Mouse (Mus musculus) megakaryocyte progenitor cell, adult 5-6 weeks (primary cell): ENCODE results near the gene Nktr. TPM values are rescaled to one million over a fixed set of nuclear protein-coding genes. Genes with fewer than 3 reads are reported as not detected.
A peak's percentile ranks its signal among the peaks of the same experiment; 100 is the strongest.

Experiments
- ATAC-seq: replicated peaks from 2 replicates; pipeline ENCODE4 v1.8.0; 2016; ENCODE audit warnings: mild to moderate bottlenecking, moderate TSS enrichment, inconsistent platforms; ENCODE audit not compliant: poor library complexity
- total RNA-seq, 2 experiments: library from RNA; stranded (forward) in 1 of 2; stranded (reverse) in 1 of 2; fragments of 157-497, 149-512 nt in 1 of 2; fragments of 200-1000 nt in 1 of 2; gene quantifications; 2 replicates each; pipeline versions ENCODE4 v1.2.3 to v1.2.4; 2015 to 2017

Nktr gene
- total RNA-seq, 2 experiments from 2014 or later, result 100.0 to 140 TPM

DNA sequence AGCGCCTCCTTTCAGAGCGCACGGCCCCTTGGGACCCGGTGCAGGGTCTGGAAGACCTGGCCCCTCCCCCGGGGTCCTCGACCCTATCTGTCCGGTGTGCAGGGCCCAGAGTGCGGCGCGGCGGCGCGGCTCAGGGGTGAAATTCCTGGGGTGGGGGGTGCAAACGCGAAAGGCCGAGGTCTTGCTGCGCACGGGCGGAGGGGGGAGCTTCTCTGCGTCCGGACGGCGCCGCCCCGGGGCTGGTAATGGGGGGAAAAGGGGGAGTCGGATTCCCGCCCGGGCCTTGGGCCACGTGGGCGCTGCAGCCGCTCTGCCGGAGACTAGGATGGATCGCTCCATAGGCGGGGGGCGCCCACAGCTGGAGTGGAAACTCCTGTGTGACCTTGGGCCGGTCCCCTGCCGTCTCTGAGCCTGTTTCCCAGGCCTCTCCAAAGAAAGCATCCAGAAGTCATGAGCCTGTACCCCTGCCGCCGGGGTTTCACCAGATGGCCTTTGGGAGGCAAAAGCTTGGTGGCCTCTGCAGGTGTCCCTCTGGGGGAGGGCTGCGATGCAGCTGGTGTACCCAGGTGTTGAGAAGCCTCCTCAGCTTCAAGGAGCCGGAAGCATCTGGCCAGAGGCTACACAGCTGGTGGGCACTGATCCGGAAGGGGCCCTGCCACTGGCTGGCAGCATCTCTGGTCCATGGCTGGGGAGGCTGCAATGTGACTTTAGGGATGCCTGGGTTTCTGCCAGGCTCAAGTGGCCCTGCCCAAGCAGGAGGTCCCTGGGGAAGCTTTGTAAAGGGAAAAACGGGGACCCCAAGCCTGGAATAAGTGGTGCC is 41.5 kb downstream of the Nktr start:
- ATAC-seq, result 0 out of 2 replicates have a peak, but pooled peaks have one; percentile 4

- no peak for ATAC-seq
Observed at GRCm38 (mm10) chr9:121761091-121761665, 42.2 kb downstream of the Nktr start.

DNA sequence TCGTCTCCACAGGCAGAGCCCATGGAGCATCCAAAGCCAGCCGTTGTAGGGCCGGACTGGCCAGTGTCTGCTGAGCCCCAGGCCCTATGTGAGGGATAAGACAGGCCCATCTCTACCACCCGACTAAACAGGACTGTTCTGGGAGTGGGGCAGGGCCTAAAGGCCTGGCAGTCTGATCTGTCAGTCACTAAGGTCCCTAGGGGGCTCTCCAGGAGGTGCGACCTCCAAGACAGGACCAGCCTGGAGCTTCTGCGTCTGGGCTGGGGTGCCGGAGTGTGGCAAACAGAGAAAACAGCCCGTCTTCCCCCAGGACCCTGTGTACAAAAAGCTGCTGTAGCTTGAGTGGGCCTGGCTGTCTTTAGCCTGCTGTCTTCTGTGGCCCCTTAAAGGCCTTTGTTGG is 42.8 kb downstream of the Nktr start:
- no peak for ATAC-seq

- no peak for ATAC-seq
Observed at GRCm38 (mm10) chr9:121762248-121762647, 43.3 kb downstream of the Nktr start.

DNA sequence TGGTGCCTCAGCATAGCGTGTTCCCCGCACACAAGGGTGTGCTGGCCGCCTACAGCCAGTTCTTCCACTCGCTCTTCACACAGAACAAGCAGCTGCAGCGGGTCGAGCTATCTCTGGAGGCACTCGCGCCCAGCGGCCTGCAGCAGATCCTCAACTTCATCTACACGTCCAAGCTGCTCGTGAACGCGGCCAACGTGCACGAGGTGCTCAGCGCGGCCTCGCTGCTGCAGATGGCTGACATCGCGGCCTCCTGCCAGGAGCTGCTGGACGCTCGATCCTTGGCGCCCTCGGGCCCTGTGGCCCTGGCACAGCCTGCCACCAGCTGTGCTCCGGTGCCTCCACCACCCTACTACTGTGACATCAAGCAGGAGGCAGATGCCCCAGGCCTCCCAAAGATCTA is 43.8 kb downstream of the Nktr start:
- no peak for ATAC-seq

DNA sequence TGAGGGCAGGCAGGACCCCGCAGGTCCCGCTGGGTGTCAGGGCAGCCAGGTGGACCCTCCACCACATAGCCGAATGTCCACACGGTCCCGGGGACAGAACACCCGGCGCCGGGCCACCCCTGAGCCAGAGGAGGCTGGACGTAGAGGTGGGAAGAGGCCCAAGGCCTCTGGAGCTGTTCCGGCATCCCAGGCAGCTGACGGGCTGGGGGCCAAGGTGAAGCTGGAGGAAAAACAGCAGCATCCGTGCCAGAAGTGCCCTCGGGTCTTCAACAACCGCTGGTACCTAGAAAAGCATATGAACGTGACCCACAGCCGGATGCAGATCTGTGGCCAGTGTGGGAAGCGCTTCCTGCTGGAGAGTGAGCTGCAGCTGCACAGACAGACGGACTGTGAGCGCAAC is 44.7 kb downstream of the Nktr start:
- no peak for ATAC-seq

- no peak for ATAC-seq
Observed at GRCm38 (mm10) chr9:121765166-121765855, 46.3 kb downstream of the Nktr start.

GRCm38 (mm10) chr9:121772412-121772811 is 53.4 kb downstream of the Nktr start:
- ATAC-seq, result no peak

DNA sequence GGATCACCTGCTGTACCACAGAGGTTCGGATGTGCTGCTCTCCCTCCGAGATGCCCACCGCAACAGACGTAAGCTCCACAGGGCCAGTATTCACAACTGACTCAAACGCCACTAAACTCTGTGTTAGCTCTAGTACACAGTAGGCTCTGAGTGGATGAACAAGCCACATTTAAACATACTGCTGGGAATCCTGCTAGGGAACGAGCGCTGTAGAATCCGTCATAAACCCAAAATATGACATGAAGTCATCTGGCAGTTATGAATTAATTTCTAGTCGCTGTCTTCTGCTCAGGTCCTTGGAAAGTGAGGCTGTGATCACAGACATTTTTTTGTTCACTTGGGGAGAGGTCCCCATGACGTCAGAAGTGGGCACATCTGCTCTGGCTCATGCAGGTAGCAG is 57.0 kb downstream of the Nktr start:
- no peak for ATAC-seq

GRCm38 (mm10) chr9:121776511-121776910 is 57.5 kb downstream of the Nktr start:
- no peak for ATAC-seq

GRCm38 (mm10) chr9:121777484-121778065 is 58.6 kb downstream of the Nktr start, which contains the start of gene Klhl40:
Klhl40 (plus strand) TSS chr9:121777607.
- peak; percentile 32 for ATAC-seq

- ATAC-seq, result peak; percentile 55
Observed at GRCm38 (mm10) chr9:121778066-121778624, 59.2 kb downstream of the Nktr start.

DNA sequence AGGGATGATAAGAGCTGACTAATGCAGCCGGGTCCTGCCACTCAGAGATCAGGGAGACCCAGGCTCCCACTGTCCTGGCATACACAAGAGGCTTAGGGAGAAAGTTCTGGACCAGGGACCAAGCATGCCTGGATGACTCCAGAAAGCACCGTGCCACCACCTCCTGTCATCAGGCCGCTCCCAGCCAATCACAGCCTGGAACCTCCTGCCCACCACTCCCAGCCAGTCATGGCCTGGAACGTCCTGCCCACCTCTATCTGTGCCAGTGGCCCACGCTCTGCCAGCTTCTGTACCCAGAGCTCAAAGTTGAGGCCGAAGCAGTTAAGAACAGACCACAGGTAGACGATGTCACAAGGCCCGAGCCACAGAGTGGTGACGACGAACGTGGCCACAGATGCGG is 65.8 kb downstream of the Nktr start:
- no peak for ATAC-seq

- no peak for ATAC-seq
Observed at GRCm38 (mm10) chr9:121785261-121785660, 66.3 kb downstream of the Nktr start.

DNA sequence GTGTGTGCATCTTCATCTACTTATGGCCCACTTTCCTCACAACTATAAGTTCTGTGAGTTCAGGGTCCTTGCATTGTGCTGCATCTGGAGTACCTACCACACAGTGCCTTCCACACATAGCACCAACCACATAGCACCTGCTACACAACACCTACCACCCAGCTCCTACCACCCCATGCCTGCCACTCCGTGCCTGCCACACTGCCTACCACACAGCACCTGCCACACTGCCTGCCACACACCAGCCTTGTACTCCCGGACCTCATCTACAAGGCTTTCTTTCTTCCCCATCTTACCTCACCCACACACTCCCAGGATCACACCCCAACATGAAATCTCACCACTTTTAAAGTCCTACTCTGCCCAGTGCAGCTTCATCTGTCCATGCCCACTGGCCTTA is 67.4 kb downstream of the Nktr start:
- ATAC-seq, result no peak

- peak; percentile 80 for ATAC-seq
Observed at GRCm38 (mm10) chr9:121791206-121791605, 72.2 kb downstream of the Nktr start.

DNA sequence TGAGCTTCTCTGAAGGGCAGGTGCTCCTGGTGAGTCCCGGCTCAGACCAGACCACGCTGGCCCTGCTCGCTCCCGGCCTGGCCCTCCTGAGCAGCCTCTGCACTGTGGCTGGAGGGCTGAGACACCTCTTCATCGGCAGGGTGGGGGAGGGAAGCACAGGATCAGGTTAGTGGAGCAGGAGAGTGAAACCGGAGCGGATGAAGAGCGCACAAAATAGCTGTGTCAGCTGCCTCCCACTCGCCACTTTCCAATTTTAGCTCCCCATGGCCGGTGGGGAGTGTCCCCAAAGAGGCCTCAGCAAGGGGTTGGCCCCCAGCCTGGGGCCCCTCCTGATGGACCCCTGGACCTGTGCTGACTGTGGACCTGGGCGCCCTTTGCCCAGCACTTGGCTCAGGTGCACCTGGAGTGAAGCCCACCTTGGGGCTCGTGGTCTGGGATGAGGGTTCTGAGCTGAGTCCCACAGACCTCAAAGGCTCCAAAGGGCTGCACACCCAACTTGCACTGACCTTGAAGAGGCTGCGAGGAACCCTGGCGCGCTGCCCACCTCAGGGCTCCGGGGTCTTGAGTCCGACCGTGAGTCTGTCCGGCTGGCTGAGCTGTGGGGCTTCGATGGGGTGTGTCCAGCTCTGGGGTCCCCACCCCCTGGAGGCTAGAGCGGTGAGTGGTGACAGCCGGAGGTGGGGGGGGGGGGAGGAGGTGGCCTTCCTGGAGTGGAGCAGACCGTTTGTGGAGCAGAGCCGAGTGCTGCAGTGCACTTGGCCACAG is 73.0 kb downstream of the Nktr start, which contains the start of gene Hhatl:
Hhatl (minus strand) TSS at position 751 of the 765 bp plus-strand sequence.
- no peak for ATAC-seq

GRCm38 (mm10) chr9:121794972-121795539 is 76.1 kb downstream of the Nktr start:
- no peak for ATAC-seq

- ATAC-seq, result no peak
Observed at GRCm38 (mm10) chr9:121797722-121798121, 78.8 kb downstream of the Nktr start.
